Mouse (Mus musculus) MEL (cell line): ENCODE measurements at regions not wholly inside any gene's neighbourhood (a gene's known extent, or its start where the extent isn't known, plus 50 kb on each side); places are given as distances from the start of the nearest gene placed in this dataset.

ENCODE experiments used
- DNase-seq: peaks from one replicate; pipeline ENCODE4 v3.0.0; 2011; ENCODE audit warnings: low read depth, low spot score
- H3K27ac ChIP-seq: 2 replicates; pipeline ENCODE4 v1.5.1; 2012; ENCODE audit warnings: low read depth, mild to moderate bottlenecking, control low read depth, low read length, moderate library complexity; ENCODE audit not compliant: control insufficient read depth
- H3K27me3 ChIP-seq, 2 experiments: fragments of 150-350 bp in 1 of 2; sonication (generic) in 1 of 2; 2 replicates each; pipeline ENCODE4 v1.6.1; 2012; ENCODE audit warnings: low read length in 2 of 2, mild to moderate bottlenecking in 2 of 2, improper control_type of control experiment in 1 of 2, moderate library complexity in 1 of 2; ENCODE audit not compliant: insufficient read depth in 2 of 2, control insufficient read depth in 1 of 2
- H3K36me3 ChIP-seq, 2 experiments: 2 replicates each; pipeline ENCODE4 v1.6.1; 2012 to 2014; ENCODE audit warnings: low read length in 2 of 2, improper control_type of control experiment in 1 of 2, inconsistent platforms in 1 of 2, mild to moderate bottlenecking in 1 of 2; ENCODE audit not compliant: insufficient read depth in 2 of 2, control insufficient read depth in 1 of 2
- H3K4me1 ChIP-seq, 2 experiments: fragments of 150-350 bp in 1 of 2; sonication (generic) in 1 of 2; 2 replicates each; pipeline ENCODE4 v1.6.1; 2012; ENCODE audit warnings: low read length in 2 of 2, improper control_type of control experiment in 1 of 2, mild to moderate bottlenecking in 1 of 2; ENCODE audit not compliant: insufficient read depth in 2 of 2, control insufficient read depth in 1 of 2
- H3K4me3 ChIP-seq, 2 experiments: fragments of 150-350 bp in 1 of 2; sonication (generic) in 1 of 2; 2 replicates each; pipeline ENCODE4 v1.5.1; 2012; ENCODE audit warnings: low read depth in 2 of 2, low read length in 2 of 2, mild to moderate bottlenecking in 2 of 2, moderate library complexity in 2 of 2, control low read depth in 1 of 2, improper control_type of control experiment in 1 of 2; ENCODE audit not compliant: control insufficient read depth in 1 of 2, insufficient read depth in 1 of 2
- H3K79me2 ChIP-seq: 2 replicates; pipeline ENCODE4 v1.6.1; 2012; ENCODE audit warnings: mild to moderate bottlenecking, low read length, moderate library complexity; ENCODE audit not compliant: control insufficient read depth, poor library complexity, insufficient read depth
- H3K9ac ChIP-seq: 2 replicates; pipeline ENCODE4 v1.6.1; 2012; ENCODE audit warnings: low read depth, mild to moderate bottlenecking, control low read depth, low read length, moderate library complexity; ENCODE audit not compliant: control insufficient read depth, poor library complexity, severe bottlenecking
- H3K9me3 ChIP-seq: fragments of 150-350 bp; sonication (generic); replicated peaks from 2 replicates; pipeline ENCODE4 v1.6.1; 2012; ENCODE audit warnings: mild to moderate bottlenecking, low read length, improper control_type of control experiment, moderate library complexity; ENCODE audit not compliant: insufficient read depth
- CTCF ChIP-seq, 3 experiments: IDR thresholded peaks in 2 of 3; conservative IDR thresholded peaks in 1 of 3; 2 replicates each; pipeline ENCODE4 v1.5.1; 2011 to 2012; ENCODE audit warnings: low read length in 3 of 3, low read depth in 2 of 3, mild to moderate bottlenecking in 2 of 3, improper control_type of control experiment in 1 of 3, inconsistent platforms in 1 of 3, mixed read lengths in 1 of 3, moderate library complexity in 1 of 3; ENCODE audit not compliant: control insufficient read depth in 1 of 3, insufficient read depth in 1 of 3, poor library complexity in 1 of 3, severe bottlenecking in 1 of 3
- E2F4 ChIP-seq: IDR thresholded peaks from 2 replicates; pipeline ENCODE4 v1.6.1; 2011; ENCODE audit warnings: low read depth, low read length, improper control_type of control experiment, borderline replicate concordance
- ELF1 ChIP-seq: IDR thresholded peaks from 2 replicates; pipeline ENCODE4 v1.6.1; 2014; ENCODE audit warnings: low read depth, mild to moderate bottlenecking, inconsistent platforms, low read length, improper control_type of control experiment, moderate library complexity
- EP300 ChIP-seq, 2 experiments: IDR thresholded peaks; 2 replicates each; pipeline ENCODE4 v1.6.1; 2011; ENCODE audit warnings: improper control_type of control experiment in 2 of 2, low read length in 2 of 2, low read depth in 1 of 2, mild to moderate bottlenecking in 1 of 2
- GATA1 ChIP-seq: IDR thresholded peaks from 2 replicates; pipeline ENCODE4 v1.6.1; 2011; ENCODE audit warnings: low read depth, low read length, improper control_type of control experiment
- JUND ChIP-seq: IDR thresholded peaks from 2 replicates; pipeline ENCODE4 v1.6.1; 2011; ENCODE audit warnings: low read depth, mild to moderate bottlenecking, improper control_type of control experiment, low read length
- MAFK ChIP-seq: IDR thresholded peaks from 2 replicates; pipeline ENCODE4 v1.6.1; 2011; ENCODE audit warnings: low read depth, mild to moderate bottlenecking, low read length, improper control_type of control experiment, borderline replicate concordance
- MAZ ChIP-seq: IDR thresholded peaks from 2 replicates; pipeline ENCODE4 v1.6.1; 2012; ENCODE audit warnings: low read depth, mild to moderate bottlenecking, inconsistent platforms, low read length, improper control_type of control experiment
- MEF2A ChIP-seq: IDR thresholded peaks from 2 replicates; pipeline ENCODE4 v1.6.1; 2014; ENCODE audit warnings: low read depth, mild to moderate bottlenecking, inconsistent platforms, low read length, improper control_type of control experiment; ENCODE audit not compliant: poor library complexity, insufficient replicate concordance, severe bottlenecking; ENCODE audit errors: extremely low read depth
- NELFE ChIP-seq: IDR thresholded peaks from 2 replicates; pipeline ENCODE4 v1.6.1; 2011; ENCODE audit warnings: low read depth, low read length, improper control_type of control experiment
- NRF1 ChIP-seq: IDR thresholded peaks from 2 replicates; pipeline ENCODE4 v1.6.1; 2014; ENCODE audit warnings: low read depth, mild to moderate bottlenecking, inconsistent platforms, low read length, improper control_type of control experiment, moderate library complexity; ENCODE audit not compliant: poor library complexity, insufficient read depth, severe bottlenecking
- POLR2AphosphoS2 ChIP-seq: IDR thresholded peaks from 2 replicates; pipeline ENCODE4 v1.6.1; 2011; ENCODE audit warnings: low read length, improper control_type of control experiment
- POLR2AphosphoS5 ChIP-seq: IDR thresholded peaks from 2 replicates; pipeline ENCODE4 v1.6.1; 2012; ENCODE audit warnings: low read depth, borderline replicate concordance, mild to moderate bottlenecking, inconsistent platforms, low read length, moderate library complexity, mixed read lengths
- RAD21 ChIP-seq: IDR thresholded peaks from 2 replicates; pipeline ENCODE4 v1.6.1; 2011; ENCODE audit warnings: mild to moderate bottlenecking, low read depth, low read length, improper control_type of control experiment
- SIN3A ChIP-seq: IDR thresholded peaks from 2 replicates; pipeline ENCODE4 v1.6.1; 2012; ENCODE audit warnings: low read length, improper control_type of control experiment, inconsistent platforms
- TAL1 ChIP-seq: IDR thresholded peaks from 2 replicates; pipeline ENCODE4 v1.6.1; 2012; ENCODE audit warnings: mild to moderate bottlenecking, inconsistent platforms, low read length, moderate library complexity, mixed read lengths
- TBP ChIP-seq: IDR thresholded peaks from 2 replicates; pipeline ENCODE4 v1.8.0; 2011; ENCODE audit warnings: low read depth, low read length, improper control_type of control experiment
- TCF12 ChIP-seq: IDR thresholded peaks from 2 replicates; pipeline ENCODE4 v1.6.1; 2014; ENCODE audit warnings: low read depth, mild to moderate bottlenecking, inconsistent platforms, low read length, improper control_type of control experiment, moderate library complexity
- UBTF ChIP-seq: IDR thresholded peaks from 2 replicates; pipeline ENCODE4 v1.6.1; 2012; ENCODE audit warnings: low read depth, mild to moderate bottlenecking, inconsistent platforms, low read length, improper control_type of control experiment, moderate library complexity, borderline replicate concordance; ENCODE audit not compliant: insufficient read depth
- USF1 ChIP-seq: IDR thresholded peaks from 2 replicates; pipeline ENCODE4 v1.6.1; 2014; ENCODE audit warnings: low read depth, mild to moderate bottlenecking, inconsistent platforms, low read length, improper control_type of control experiment, moderate library complexity
- USF2 ChIP-seq, 2 experiments: IDR thresholded peaks; 2 replicates each; pipeline ENCODE4 v1.6.1; 2011 to 2012; ENCODE audit warnings: improper control_type of control experiment in 2 of 2, low read length in 2 of 2, borderline replicate concordance in 1 of 2, inconsistent platforms in 1 of 2, low read depth in 1 of 2, mild to moderate bottlenecking in 1 of 2; ENCODE audit not compliant: insufficient read depth in 1 of 2
- ZC3H11A ChIP-seq: IDR thresholded peaks from 2 replicates; pipeline ENCODE4 v1.6.1; 2012; ENCODE audit warnings: low read depth, mild to moderate bottlenecking, inconsistent platforms, low read length, improper control_type of control experiment
- ZNF384 ChIP-seq: IDR thresholded peaks from 2 replicates; pipeline ENCODE4 v1.6.1; 2012; ENCODE audit warnings: low read depth, mild to moderate bottlenecking, inconsistent platforms, low read length, improper control_type of control experiment

DNA sequence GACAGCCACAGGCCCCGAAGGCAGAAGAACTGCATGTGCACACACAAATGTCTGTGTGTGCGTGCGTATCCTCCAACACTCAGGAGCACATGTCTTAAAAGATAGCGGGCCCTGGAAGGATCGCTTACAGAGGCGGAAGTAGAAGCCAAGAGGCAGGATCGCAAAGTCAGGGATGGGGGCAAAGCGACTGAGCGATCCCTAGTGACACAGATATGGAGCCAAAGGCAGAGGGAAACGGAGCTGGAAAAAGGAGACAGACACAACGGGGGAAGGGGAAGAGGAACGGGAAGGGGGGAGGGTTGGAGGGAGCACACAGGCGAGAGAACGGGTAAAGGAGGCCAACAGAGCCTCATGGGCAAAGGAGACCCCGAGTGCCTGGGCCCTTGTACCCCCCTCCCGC lies 129.8 kb upstream of the Lhx5 start:
- no peak for DNase-seq
- Histone ChIP-seq H3K36me3 (no peaks in the 10 kb centered on the region), H3K9ac (no peak overlapping the region), H3K27me3 (no peaks in the 10 kb centered on the region), H3K79me2 (no peaks in the 10 kb centered on the region), H3K4me1 (no peaks in the 10 kb centered on the region), H3K27ac (no peak overlapping the region), H3K4me3 (no peak overlapping the region), H3K9me3 (no peaks in the 10 kb centered on the region)
- TF ChIP-seq SIN3A (no peak), NRF1 (no peak), USF2 (IDR thresholded peaks at IDR 0.05; ENCODE audit: borderline replicate concordance in 1 of 2, insufficient read depth in 1 of 2, low read depth in 1 of 2, low read length in 2 of 2) (no peak), JUND (no peak), ZNF384 (no peak)

DNA sequence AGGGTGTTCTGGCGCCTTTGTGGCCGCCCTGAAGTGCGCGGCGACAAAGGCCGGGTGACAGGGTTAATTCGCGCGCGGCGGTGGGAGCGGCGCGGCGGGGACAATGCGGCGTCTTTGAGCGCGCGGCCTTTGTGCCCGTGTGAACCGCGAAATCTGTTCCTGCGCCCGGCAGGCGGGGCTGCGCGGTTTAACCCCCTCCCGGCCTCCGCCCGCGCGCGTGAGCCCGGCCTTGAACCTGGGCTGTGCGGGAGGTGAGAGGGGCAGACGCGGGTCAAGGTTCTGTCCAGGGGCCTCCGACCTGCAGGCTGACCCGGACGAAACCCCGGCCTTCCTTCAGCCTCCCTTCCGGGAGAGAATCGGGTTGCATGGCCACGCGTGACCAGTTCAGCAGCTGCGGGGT lies 129.2 kb upstream of the Lhx5 start:
- no peak overlapping the region for H3K4me3 ChIP-seq
- H3K9ac ChIP-seq = no peak overlapping the region
- no peaks in the 10 kb centered on the region for H3K36me3 ChIP-seq
- H3K4me1 ChIP-seq = no peaks in the 10 kb centered on the region
- no peak for DNase-seq
- H3K9me3 ChIP-seq = no peaks in the 10 kb centered on the region
- no peak overlapping the region for H3K27ac ChIP-seq
- H3K79me2 ChIP-seq = no peaks in the 10 kb centered on the region
- no peaks in the 10 kb centered on the region for H3K27me3 ChIP-seq
- TF ChIP-seq TCF12 (no peak), E2F4 (no peak), TAL1 (no peak), MEF2A (no peak), JUND (no peak), UBTF (no peak), CTCF (IDR thresholded peaks at IDR 0.05 in 2 of 3, conservative IDR thresholded peaks at IDR 0.05 in 1 of 3; ENCODE audit: control insufficient read depth in 1 of 3, insufficient read depth in 1 of 3, low read depth in 2 of 3, low read length in 3 of 3, poor library complexity in 1 of 3, severe bottlenecking in 1 of 3) (no peak), POLR2AphosphoS2 (no peak), RAD21 (no peak), GATA1 (no peak), ELF1 (no peak), MAFK (no peak), USF1 (no peak), ZC3H11A (no peak), POLR2AphosphoS5 (no peak), NELFE (no peak), EP300 (IDR thresholded peaks at IDR 0.05; ENCODE audit: low read depth in 1 of 2, low read length in 2 of 2) (no peak), MAZ (no peak), TBP (no peak)
- TF ChIP-seq, all 39 proteins: peak for 0
